Mouse (Mus musculus) cerebellum, adult 18-20 months (tissue): ENCODE results near the gene Spem1.

Experiments
- DNase-seq, 2 experiments: peaks; one replicate each; pipeline ENCODE4 v3.0.0; 2021

Gene Spem1

DNA sequence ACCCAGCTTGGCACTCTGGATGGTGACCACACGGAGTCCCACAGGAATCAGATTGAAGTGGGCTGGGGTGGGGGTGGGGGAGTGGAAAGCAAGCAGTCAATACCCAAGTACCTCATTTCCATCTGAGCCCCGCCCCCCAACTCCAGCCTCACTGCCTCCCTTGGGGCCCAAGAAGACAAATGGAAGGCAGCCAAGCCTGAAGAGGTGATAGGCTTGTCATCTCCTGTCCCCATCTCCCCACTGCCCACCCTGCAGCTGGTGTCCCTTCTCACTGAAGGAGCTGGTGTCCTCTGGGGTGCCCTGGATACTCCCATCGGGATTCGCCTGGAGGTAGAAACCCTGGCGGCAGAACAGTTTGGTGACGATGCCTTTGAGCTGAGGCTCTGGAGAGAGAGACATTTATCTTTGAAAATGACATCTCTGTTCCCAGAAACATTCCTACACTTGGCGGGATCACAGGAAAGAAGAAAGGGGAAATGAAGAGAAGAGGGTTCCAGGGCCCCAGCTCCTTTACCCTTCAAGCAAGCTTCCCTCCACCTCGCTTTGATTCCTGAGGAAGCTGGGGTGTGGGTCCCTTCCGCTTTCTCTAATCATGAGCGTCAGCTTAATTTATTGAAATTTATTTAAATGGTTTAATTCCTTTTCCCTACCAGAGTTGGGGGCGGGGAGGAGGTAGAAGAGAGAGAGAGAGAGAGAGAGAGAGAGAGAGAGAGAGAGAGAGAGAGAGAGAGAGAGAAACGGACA lies 22.4 kb downstream of the Spem1 start:
- DNase-seq = no peak

DNA sequence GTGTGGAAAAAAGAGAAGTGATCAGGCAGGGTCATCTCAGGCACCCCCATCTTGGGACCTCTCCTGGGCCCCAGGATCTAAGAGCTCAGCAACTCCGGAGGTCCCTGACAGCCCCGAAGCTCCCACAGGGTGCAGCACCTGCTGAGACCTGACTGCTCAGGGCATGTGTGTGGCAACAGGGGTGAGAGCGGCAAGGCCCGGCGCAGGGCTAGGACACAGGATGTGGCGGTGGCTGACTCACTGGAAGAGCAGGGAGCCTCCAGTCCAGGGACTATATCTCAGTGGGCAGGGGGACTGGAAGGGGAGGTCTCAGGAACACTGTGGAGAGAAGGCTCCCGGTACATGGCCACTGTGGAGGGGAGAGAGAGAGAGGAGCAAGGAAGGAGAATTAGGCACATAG lies 24.1 kb downstream of the Spem1 start:
- no peak for DNase-seq

DNA sequence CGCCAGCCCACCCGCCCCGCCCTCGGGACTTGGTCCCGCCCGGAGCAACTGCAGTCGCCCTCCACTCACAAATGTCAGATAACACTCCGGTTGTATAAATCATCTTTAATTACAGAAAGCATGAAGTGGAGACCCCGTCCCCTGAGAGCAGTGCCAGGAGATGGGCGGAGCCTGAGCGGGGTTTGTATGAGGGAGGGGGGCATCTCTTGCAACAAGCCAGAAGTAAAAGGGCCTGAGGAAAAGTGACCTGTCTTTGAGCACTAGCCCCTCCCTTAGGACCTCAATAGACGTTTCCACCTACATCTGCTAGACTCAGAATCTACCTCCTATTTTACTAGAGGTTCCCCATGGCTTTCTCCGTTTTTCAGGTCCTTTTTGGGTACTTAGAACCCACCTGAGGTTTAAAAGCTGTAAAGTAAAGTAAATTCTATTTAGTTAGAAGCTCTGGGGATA lies 26.0 kb downstream of the Spem1 start:
- no peak for DNase-seq

DNA sequence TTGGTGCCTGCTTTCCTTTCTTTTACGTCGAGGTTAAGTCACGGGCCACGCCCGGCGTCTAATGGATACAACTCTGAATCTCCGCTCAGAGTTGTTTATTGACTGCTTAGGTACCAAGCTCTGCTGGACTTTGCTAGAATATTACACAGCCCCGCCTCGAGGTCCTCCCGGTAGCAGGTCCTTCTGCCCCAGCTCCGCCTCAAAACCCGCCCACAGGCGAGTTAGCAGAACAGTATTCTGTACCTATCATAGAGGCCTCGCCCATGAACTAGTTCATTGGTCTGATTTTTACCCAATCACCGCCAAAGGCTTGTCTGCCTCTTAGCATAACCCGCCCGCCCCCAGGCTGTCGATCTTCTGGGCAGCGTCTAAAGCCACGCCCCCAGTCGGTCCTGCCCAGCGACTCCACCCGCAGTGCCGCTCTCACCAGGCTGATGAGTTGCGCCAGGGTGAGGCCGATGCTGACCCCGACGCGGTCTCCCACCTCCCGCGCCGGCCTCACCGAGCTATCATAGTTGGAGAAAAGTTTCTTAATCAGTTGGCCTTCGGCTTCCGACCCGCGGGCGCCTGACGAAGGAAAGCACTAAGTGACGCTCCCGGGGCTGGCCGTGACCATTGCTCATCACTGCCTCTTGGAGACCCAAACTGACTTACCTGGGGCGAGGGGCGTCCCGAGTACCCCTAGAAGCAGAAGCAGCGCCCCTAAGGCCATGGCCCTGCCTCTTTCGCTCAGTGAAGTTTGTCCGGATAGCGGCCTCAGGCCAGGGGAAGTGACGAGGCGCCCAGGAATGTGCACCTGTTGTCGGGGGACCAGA lies 26.6 kb downstream of the Spem1 start, which contains the start of gene Chrnb1:
Gene Chrnb1, minus strand, starts transcription at position 776 of the 815 bp plus-strand sequence.
- peak; percentile 87 to 94 for DNase-seq

DNA sequence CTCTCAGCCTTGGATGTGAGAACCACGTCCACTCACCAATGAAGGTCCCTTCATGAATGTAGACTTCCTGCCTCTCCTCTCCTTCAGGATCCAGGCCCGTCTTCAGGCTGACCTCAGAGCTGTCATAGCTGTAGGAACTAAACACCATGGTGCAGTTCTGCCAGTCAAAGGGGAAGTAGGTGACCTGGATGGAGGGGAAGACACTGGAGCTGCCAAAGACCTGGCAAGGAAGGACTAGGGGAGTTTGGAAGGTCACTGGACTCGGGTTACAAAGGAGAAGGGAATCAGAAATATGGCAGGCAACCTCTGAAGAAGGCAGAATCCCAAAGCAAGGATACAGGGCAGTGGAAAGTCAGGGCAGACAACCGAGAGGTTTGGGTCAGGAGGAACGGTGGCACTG lies 28.6 kb downstream of the Spem1 start:
- no peak for DNase-seq

DNA sequence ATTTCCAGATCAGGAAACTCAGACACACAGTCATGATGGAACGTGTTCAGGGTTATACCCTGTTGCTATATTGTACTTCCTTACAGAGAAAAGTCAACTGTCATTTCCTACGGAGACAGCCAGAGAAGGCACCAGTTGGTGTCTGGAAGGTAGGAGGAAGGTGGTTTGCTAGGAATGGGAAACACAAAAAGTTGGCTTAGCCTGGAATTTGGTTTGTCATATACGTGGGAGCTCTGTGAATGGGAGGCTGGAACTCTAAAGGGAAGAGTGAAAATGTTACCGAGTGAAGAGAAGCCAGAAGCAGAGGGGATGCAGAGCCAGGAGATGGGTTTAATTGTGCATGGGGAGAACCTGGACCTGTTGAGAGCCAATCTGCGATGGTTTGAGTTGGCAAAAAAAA lies 30.6 kb downstream of the Spem1 start:
- DNase-seq = no peak

DNA sequence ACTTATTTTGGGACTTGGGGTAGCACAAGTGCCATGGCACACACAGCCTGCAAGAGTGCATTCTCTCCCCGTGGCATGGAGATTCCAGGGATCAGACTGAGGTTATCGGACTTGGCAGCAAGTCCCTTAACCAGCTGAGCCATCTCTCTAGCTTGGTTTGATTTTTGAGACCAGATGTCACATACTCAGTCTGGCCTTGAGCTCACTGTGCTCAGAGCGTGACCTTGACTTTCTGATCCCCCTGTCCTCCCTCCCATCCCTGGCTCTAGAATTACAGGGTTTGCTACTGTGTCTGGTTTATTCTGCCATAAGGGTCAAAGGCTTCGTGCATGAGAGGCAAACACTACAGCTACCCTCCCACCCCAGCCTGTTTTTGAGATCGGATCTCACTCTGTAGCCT lies 32.5 kb downstream of the Spem1 start:
- no peak for DNase-seq

DNA sequence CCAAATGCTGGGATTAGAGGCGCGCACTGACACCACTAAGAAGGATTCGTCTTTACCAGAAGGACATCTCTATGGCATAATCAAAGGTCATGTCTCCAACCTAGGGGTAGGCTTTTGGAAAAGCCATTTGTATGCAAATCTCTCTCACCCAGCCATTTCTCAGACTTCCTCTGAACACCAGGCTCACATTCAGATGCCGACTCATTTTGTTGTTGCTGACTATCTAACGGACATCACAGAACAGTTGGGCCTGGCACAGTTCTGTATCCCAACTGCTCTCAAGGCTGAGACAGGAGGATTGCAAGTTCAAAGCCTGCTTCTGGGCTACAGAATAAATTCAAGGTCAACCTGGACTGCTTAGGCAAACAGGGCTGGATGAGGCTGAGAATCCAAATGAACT lies 34.7 kb downstream of the Spem1 start:
- DNase-seq = no peak

DNA sequence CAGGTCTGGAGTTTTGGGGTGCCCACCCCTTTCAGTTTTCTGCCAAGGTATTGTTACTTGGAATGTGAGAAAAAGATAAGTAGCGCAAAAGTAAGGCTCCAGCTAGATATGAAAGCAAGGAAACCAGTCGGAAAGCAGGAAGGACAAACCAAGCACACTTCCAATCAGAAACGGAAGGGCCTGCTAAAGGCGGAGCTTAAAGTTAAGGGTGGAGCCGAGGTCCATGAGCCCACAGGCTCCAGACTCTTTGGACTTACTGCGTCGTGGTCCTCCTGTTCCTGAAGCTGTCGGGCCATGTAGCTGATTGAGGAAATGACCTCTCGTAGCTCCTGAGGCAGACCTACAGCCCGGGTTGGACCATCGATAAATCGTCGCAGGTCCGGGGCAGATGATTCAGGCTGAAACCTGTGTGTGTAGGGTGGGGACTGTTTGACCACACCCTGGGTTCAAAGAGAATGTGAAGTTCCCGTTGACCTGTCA lies 37.1 kb downstream of the Spem1 start:
- no peak for DNase-seq

DNA sequence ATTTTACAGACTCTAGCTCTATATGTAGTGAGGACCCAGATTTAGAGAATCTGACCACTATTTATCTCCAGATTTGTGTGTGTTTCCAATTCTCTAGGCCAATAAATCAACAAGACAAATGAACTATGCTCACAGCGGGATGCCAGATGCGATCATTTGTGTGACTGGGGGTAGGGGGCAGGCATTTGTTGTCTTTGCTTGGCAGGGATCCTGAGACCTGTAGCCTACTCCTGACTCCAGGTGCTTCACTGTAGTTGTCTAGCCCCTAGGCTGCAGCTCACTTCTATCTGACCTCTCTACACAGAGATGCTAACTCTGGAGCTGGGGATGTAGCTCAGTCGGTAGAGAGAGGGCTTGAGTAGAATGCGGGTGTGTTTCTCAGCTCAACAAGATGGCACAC lies 40.2 kb downstream of the Spem1 start:
- DNase-seq = no peak

DNA sequence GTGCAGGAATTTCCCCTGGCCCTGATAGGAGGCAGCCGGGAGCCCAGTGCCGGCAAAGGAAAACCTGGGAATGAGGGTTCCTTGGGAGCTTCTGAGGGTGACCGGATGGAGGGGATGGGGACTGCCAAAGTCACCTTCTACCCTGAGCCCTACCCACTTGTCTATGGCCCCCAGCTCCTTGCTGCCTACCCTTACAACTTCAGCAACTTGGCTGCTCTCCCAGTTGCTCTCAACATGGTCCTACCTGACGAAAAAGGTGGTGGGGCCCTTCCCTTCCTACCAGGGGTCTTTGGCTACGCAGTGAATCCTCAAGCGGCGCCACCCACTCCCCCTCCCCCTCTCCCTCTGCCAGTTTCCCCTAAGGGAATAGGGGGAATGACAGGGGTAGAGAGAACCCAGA lies 43.0 kb downstream of the Spem1 start:
- no peak for DNase-seq

DNA sequence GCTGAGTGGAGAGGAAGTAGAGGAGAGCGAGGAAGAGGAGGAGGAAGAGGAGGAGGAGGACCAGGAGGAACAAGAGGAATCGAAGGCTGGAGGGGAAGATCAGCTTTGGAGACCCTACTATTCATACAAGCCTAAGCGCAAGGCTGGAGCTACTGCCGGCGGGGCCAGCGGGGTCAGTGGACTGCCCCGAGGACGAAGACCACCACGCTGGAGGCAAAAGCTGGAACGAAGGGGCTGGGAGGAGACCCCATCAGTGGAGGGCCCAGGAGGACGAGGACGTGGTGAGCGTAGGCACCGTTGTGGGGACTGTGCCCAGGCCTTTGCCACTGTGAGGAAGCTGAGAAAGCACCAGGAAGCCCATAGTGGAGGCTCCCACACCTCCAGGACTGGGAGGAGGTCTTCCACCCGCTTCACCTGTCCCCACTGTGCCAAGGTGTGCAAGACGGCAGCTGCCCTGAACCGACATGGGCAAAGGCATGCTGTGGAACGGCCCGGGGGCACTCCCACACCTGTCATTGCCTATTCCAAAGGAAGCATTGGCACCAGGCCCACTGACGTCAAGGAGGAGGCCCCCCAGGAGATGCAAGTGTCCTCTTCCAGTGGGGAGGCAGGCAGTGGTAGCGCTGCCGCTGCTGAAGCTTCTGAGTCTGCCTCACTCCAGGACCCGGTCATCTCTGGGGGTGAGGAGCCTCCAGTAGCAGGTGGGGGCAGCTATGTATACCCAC lies 43.6 kb downstream of the Spem1 start:
- peak; percentile 51 to 62 for DNase-seq

DNA sequence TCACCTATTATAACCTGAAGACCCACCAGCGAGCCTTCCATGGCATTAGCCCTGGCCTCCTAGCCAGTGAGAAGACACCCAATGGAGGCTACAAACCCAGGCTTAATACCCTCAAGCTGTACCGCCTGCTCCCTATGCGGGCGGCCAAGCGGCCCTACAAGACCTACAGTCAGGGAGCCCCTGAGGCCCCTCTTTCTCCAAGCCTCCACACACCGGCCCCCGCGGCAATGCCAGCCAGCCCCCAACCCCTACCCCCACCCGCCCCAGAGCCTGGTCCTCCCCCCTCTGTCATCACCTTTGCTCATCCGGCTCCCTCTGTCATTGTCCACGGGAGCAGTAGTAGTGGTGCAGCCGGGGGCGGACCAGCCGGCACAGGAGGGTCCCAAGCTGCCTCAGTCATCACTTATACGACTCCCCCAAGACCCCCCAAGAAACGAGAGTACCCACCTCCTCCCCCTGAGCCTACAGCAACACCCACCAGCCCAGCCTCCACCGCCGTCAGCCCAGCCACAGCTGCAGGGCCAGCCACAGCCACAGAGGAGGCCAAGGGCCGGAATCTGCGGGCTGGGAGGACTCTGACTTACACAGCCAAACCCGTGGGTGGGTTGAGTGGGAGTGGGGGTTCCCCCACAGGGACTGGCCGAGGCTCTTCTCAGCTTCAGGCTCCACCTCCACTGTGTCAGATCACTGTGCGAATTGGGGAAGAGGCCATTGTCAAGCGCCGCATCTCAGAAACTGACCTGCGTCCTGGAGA lies 44.3 kb downstream of the Spem1 start:
- DNase-seq = no peak

DNA sequence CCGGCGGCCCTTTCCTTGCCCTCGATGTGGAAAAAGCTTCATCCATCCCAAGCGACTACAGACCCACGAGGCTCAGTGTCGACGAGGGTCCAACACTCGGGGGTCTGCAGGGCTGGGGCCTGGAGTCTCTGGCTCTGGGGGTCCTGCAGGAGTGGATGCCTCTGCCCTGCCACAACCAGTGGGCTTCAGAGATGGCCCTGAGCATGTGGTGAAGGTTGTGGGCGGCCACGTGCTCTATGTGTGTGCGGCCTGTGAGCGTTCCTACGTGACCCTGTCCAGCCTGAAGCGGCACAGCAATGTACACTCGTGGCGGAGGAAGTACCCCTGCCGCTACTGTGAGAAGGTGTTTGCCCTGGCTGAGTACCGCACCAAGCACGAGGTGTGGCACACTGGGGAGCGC lies 45.5 kb downstream of the Spem1 start:
- DNase-seq = no peak

DNA sequence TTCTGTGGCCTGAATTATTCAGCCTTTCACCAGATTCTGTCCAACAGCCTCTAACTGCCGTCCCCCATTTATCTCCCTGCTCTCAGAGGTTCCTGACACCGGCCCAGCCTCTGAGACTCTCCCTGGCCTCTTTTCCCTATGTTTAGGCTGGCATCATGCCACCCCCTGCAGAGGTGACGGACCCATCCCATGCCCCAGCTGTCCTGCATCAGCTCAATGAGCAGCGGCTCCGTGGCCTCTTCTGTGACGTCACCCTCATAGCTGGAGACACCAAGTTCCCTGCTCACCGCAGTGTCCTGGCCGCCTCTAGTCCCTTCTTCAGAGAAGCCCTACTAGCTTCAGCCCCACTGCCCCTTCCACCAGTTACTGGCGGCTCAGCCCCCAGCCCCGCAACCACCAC lies 46.3 kb downstream of the Spem1 start:
- DNase-seq = peak; percentile 35 to 39

DNA sequence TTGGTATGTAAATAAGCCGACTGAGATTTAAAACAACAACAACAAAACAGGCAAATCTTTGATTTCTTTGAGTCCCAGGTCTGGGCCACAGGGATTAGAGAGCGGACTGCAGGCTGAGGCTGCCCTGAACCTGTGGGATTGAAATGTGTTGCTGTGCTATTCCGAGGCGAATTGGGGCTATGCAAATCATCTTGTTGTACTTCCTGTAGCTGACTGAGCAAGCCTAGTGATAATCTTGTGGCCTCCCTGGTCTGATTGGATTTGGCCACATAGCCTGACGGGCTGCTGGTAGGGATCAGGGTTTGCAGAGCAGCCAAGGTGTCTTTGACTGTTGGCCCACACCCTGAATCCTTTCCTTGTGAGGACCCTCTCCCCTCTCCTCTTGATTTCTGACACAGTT lies 47.0 kb downstream of the Spem1 start:
- no peak for DNase-seq
